Mouse (Mus musculus) limb, embryonic 10.5 days (tissue): ENCODE data around the gene Fstl1. TPM values are rescaled to one million over a fixed set of nuclear protein-coding genes. Genes with fewer than 3 reads are reported as not detected.

Source experiments
- DNase-seq: peaks from one replicate; pipeline ENCODE4 v3.0.0-alpha.2; 2017; ENCODE audit warnings: low spot score
- H3K27ac ChIP-seq: fragments of 300-500 bp; sonication (generic); 2 replicates; pipeline ENCODE4 v1.5.1; 2016; ENCODE audit warnings: mild to moderate bottlenecking
- H3K27me3 ChIP-seq: fragments of 300-500 bp; sonication (generic); 2 replicates; pipeline ENCODE4 v1.6.1; 2016; ENCODE audit warnings: low read depth, mild to moderate bottlenecking; ENCODE audit not compliant: poor library complexity, severe bottlenecking
- H3K36me3 ChIP-seq: fragments of 300-500 bp; sonication (generic); 2 replicates; pipeline ENCODE4 v1.6.1; 2016; ENCODE audit warnings: mild to moderate bottlenecking, moderate library complexity
- H3K4me1 ChIP-seq: fragments of 300-500 bp; sonication (generic); 2 replicates; pipeline ENCODE4 v1.6.1; 2016
- H3K4me3 ChIP-seq: fragments of 300-500 bp; sonication (generic); 2 replicates; pipeline ENCODE4 v1.5.1; 2016; ENCODE audit warnings: mild to moderate bottlenecking, moderate library complexity
- H3K9me3 ChIP-seq: fragments of 300-500 bp; sonication (generic); replicated peaks from 2 replicates; pipeline ENCODE4 v1.6.1; 2016; ENCODE audit warnings: mild to moderate bottlenecking
- WGBS: fragments of 180-500 bp; shearing (Covaris S2); methylation state at CpG from one replicate; pipeline ENCODE4 v1.1.7; 2016; 5-methylcytosine and 5-hydroxymethylcytosine counted together
- polyA plus RNA-seq: library from polyadenylated mRNA; unstranded; fragments of >200 nt; fragmentation: Nextera tagmentation; extraction: Ambion mirVana; gene quantifications from 2 replicates; pipeline ENCODE4 v1.2.1, GENCODE M21; 2016

Fstl1 gene
- polyA plus RNA-seq, 1 experiment from 2014 or later = 215 TPM

- peak overlapping the region; percentile 100 for H3K4me3 ChIP-seq
- peaks cover 22% of the 10 kb centered on the region for H3K4me1 ChIP-seq
- no peaks in the 10 kb centered on the region for H3K27me3 ChIP-seq
- peak overlapping the region; percentile 99 for H3K27ac ChIP-seq
- under 1% methylated on average over 84 of the region's 87 CpGs for WGBS
- peaks cover 32% of the 10 kb centered on the region for H3K36me3 ChIP-seq
- no peaks in the 10 kb centered on the region for H3K9me3 ChIP-seq
- DNase-seq = peak; percentile 81
Observed at GRCm38 (mm10) chr16:37868506-37869469, 92.1 kb downstream of the Fstl1 start.

GRCm38 (mm10) chr16:37869470-37870231, 93.0 kb downstream of the Fstl1 start:
- H3K27me3 ChIP-seq = no peaks in the 10 kb centered on the region
- H3K9me3 ChIP-seq = no peaks in the 10 kb centered on the region
- DNase-seq = no peak
- peak overlapping the region; percentile 99 for H3K27ac ChIP-seq
- 40% methylated on average over 4 of the region's 4 CpGs for WGBS
- peaks cover 32% of the 10 kb centered on the region for H3K36me3 ChIP-seq
- H3K4me3 ChIP-seq = peak overlapping the region; percentile 100
- peaks cover 22% of the 10 kb centered on the region for H3K4me1 ChIP-seq

- H3K36me3 ChIP-seq = peaks cover 32% of the 10 kb centered on the region
- no peak for DNase-seq
- 88% methylated on average over 4 of the region's 4 CpGs for WGBS
- H3K27ac ChIP-seq = no peak overlapping the region
- peaks cover 22% of the 10 kb centered on the region for H3K4me1 ChIP-seq
- H3K27me3 ChIP-seq = no peaks in the 10 kb centered on the region
- no peaks in the 10 kb centered on the region for H3K9me3 ChIP-seq
- no peak overlapping the region for H3K4me3 ChIP-seq
Observed at GRCm38 (mm10) chr16:37871112-37871715, 94.5 kb downstream of the Fstl1 start.

- Histone ChIP-seq H3K36me3 (peaks cover 67% of the 10 kb centered on the region), H3K27me3 (no peaks in the 10 kb centered on the region), H3K4me3 (no peak overlapping the region), H3K27ac (no peak overlapping the region), H3K4me1 (peaks cover 12% of the 10 kb centered on the region), H3K9me3 (no peaks in the 10 kb centered on the region)
- no peak for DNase-seq
- WGBS = 89% methylated on average over 4 of the region's 4 CpGs
Observed at GRCm38 (mm10) chr16:37874501-37875235, 98.0 kb downstream of the Fstl1 start.

GRCm38 (mm10) chr16:37877406-37877805, 100.7 kb downstream of the Fstl1 start:
- no peak overlapping the region for H3K4me3 ChIP-seq
- no peak for DNase-seq
- WGBS = 97% methylated on average over 3 of the region's 3 CpGs
- H3K27me3 ChIP-seq = no peaks in the 10 kb centered on the region
- peaks cover 74% of the 10 kb centered on the region for H3K36me3 ChIP-seq
- H3K27ac ChIP-seq = no peak overlapping the region
- no peaks in the 10 kb centered on the region for H3K9me3 ChIP-seq
- no peaks in the 10 kb centered on the region for H3K4me1 ChIP-seq

- no peak overlapping the region for H3K4me3 ChIP-seq
- DNase-seq = no peak
- H3K27ac ChIP-seq = no peak overlapping the region
- no peaks in the 10 kb centered on the region for H3K4me1 ChIP-seq
- no peaks in the 10 kb centered on the region for H3K27me3 ChIP-seq
- no peaks in the 10 kb centered on the region for H3K9me3 ChIP-seq
- WGBS = 90% methylated on average over 7 of the region's 7 CpGs
- peaks cover 78% of the 10 kb centered on the region for H3K36me3 ChIP-seq
Observed at GRCm38 (mm10) chr16:37878951-37879505, 102.4 kb downstream of the Fstl1 start.

- Histone ChIP-seq H3K4me1 (no peaks in the 10 kb centered on the region), H3K27me3 (no peaks in the 10 kb centered on the region), H3K4me3 (no peak overlapping the region), H3K27ac (no peak overlapping the region), H3K36me3 (peaks cover 82% of the 10 kb centered on the region), H3K9me3 (no peaks in the 10 kb centered on the region)
- 97% methylated on average over 4 of the region's 4 CpGs for whole genome bisulfite sequencing
- DNase-seq = no peak
Observed at GRCm38 (mm10) chr16:37879750-37880419, 103.2 kb downstream of the Fstl1 start.

GRCm38 (mm10) chr16:37881168-37881567, 104.5 kb downstream of the Fstl1 start:
- H3K27me3 ChIP-seq = no peaks in the 10 kb centered on the region
- H3K9me3 ChIP-seq = no peaks in the 10 kb centered on the region
- 91% methylated on average over 2 of the region's 2 CpGs for WGBS
- H3K36me3 ChIP-seq = peaks cover 86% of the 10 kb centered on the region
- no peak overlapping the region for H3K27ac ChIP-seq
- no peak overlapping the region for H3K4me3 ChIP-seq
- H3K4me1 ChIP-seq = no peaks in the 10 kb centered on the region
- DNase-seq = no peak

Other genes starting within 250 kb of the Fstl1 start
- gene Gtf2e1, start 237.1 kb upstream of the Fstl1 start, polyA plus RNA-seq = 45.0 and 48.1 TPM in 2 replicates
- 38.9 and 39.4 TPM in 2 replicates for gene Rabl3, start 237.0 kb upstream of the Fstl1 start, polyA plus RNA-seq
- gene Hgd, start 196.7 kb upstream of the Fstl1 start, polyA plus RNA-seq = 0.25 and 0.28 TPM in 2 replicates
- 40.4 and 46.7 TPM in 2 replicates for gene Ndufb4, start 122.4 kb upstream of the Fstl1 start, polyA plus RNA-seq
- not detected in 2 replicates for gene Gm36028, start 84.3 kb downstream of the Fstl1 start, polyA plus RNA-seq
- gene Lrrc58, start 91.5 kb downstream of the Fstl1 start, polyA plus RNA-seq = 66.3 and 67.8 TPM in 2 replicates
- 0.55 and 0.86 TPM in 2 replicates for gene Gpr156, start 139.6 kb downstream of the Fstl1 start, polyA plus RNA-seq